Mouse (Mus musculus) liver, adult 2 months (tissue): ENCODE data around the gene Fars2.

Source experiments
- CTCF ChIP-seq: fragments of 200-500 bp; IDR thresholded peaks from 2 replicates; pipeline ENCODE4 v1.5.1; 2011; ENCODE audit warnings: low read depth, low read length, control low read depth
- POLR2A ChIP-seq: fragments of 200-500 bp; IDR thresholded peaks from 2 replicates; pipeline ENCODE4 v1.6.1; 2011; ENCODE audit warnings: low read length, control low read depth; ENCODE audit not compliant: insufficient read depth; ENCODE audit errors: extremely low read depth

DNA sequence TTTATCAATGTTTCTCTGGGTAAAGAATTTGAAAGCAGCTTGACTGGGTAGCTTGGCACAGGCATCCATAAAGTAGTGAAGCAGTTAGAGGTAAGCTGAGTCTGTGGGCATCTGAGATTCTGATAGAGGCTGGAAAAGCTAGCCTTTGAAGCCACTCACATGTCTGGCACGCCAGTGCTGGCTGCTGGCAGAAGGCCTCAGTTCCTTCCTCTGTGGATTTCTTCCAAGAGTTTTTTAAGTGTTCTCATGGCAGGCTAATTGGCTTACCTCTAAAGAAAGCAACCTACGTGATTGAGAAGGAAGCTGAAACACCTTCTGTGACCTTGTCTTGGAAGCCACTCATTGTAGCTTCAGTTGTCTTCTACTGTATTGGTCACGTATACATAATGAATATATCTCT lies 600.2 kb downstream of the Fars2 start:
- TF ChIP-seq POLR2A (no peak), CTCF (no peak)
